Mouse (Mus musculus) embryonic facial prominence, embryonic 12.5 days (tissue): ENCODE results near the gene Pole3. TPM values are rescaled to one million over a fixed set of nuclear protein-coding genes. Genes with fewer than 3 reads are reported as not detected.
"Not testable (repeated sequence)": the region's sequence is repeated elsewhere in the genome, so short reads cannot be mapped to it uniquely, and the experiment has no call there.

Experiments used
- ATAC-seq: fragments of 200-750 bp; cut with Nextera tagmentation; 2 replicates; pipeline ENCODE4 v1.8.0; 2017; ENCODE audit not compliant: insufficient number of reproducible peaks, insufficient read depth, low FRiP score, low TSS enrichment
- H3K27ac ChIP-seq: fragments of 300-500 bp; sonication (generic); 2 replicates; pipeline ENCODE4 v1.5.1; 2016; ENCODE audit warnings: mild to moderate bottlenecking
- H3K27me3 ChIP-seq: fragments of 300-500 bp; sonication (generic); 2 replicates; pipeline ENCODE4 v1.6.1; 2016; ENCODE audit warnings: mild to moderate bottlenecking, moderate library complexity
- H3K36me3 ChIP-seq: fragments of 300-500 bp; sonication (generic); 2 replicates; pipeline ENCODE4 v1.6.1; 2016; ENCODE audit warnings: mild to moderate bottlenecking
- H3K4me1 ChIP-seq: fragments of 300-500 bp; sonication (generic); 2 replicates; pipeline ENCODE4 v1.6.1; 2016
- H3K4me2 ChIP-seq: fragments of 300-500 bp; sonication (generic); replicated peaks from 2 replicates; pipeline ENCODE4 v1.6.1; 2016; ENCODE audit warnings: mild to moderate bottlenecking, moderate library complexity
- H3K4me3 ChIP-seq: fragments of 300-500 bp; sonication (generic); 2 replicates; pipeline ENCODE4 v1.5.1; 2016; ENCODE audit warnings: mild to moderate bottlenecking
- H3K9ac ChIP-seq: fragments of 300-500 bp; sonication (generic); 2 replicates; pipeline ENCODE4 v1.6.1; 2016; ENCODE audit warnings: mild to moderate bottlenecking, moderate library complexity
- H3K9me3 ChIP-seq: fragments of 300-500 bp; sonication (generic); 2 replicates; pipeline ENCODE4 v1.6.1; 2016; ENCODE audit warnings: mild to moderate bottlenecking, moderate library complexity
- WGBS: fragments of 180-500 bp; shearing (Covaris S2); methylation state at CpG from one replicate; pipeline ENCODE4 v1.1.7; 2016; 5-methylcytosine and 5-hydroxymethylcytosine counted together
- polyA plus RNA-seq: library from polyadenylated mRNA; unstranded; fragments of >200 nt; fragmentation: Nextera tagmentation; extraction: Ambion mirVana; gene quantifications from 2 replicates; pipeline ENCODE4 v1.2.1, GENCODE M21; 2016

Pole3 gene
- polyA plus RNA-seq, 1 experiment from 2014 or later, result 92.8 TPM

DNA sequence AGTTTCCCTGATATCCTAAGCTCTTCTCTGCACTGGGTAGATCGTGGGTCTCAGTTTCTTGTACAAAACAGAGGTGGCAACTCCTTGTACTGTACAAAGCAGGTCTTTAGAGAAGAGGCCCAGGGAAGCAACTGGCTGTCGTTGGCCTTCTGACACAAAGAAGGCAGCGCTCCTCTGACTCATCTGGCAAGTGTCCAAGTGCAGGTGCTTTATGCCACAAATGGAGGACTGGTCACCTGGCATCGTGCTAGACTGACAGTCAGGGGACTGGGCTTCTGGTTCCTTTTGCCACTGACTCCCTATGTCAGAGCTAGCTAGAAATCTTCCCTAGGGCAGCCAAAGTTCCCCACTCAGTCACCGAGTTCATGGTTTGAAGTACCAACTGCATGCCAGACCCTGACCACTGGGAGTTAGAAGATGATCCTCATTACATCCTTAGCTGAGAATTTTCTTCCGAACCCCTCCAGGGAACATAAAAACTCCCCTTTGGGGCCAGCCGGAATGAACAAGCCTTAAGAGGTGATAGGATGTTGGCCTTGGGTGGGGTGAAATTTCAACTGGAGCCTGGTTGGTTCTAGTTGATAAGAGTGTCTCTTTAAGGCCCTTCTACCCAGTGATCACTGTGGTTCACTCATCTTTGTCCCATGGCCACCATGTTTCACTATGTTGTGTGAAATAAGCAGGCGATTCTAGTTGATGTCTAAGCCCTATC lies 39.3 kb downstream of the Pole3 start:
- 88% methylated on average over 8 of the region's 8 CpGs for WGBS
- no peak for ATAC-seq
- Histone ChIP-seq H3K27me3 (peaks cover 5% of the 10 kb centered on the region), H3K4me1 (peaks cover 2% of the 10 kb centered on the region; the same call in 1 of the 2 replicates), H3K36me3 (no peaks in the 10 kb centered on the region), H3K27ac (no peak overlapping the region), H3K4me2 (no peak overlapping the region), H3K9ac (no peak overlapping the region), H3K4me3 (no peak overlapping the region), H3K9me3 (no peaks in the 10 kb centered on the region)

- 78% methylated on average over 3 of the region's 3 CpGs for WGBS
- no peaks in the 10 kb centered on the region for H3K36me3 ChIP-seq
- no peak overlapping the region for H3K27ac ChIP-seq
- no peak overlapping the region for H3K4me3 ChIP-seq
- ATAC-seq, result no peak
- H3K27me3 ChIP-seq, result peaks cover 12% of the 10 kb centered on the region
- no peak overlapping the region for H3K4me2 ChIP-seq
- no peaks in the 10 kb centered on the region for H3K9me3 ChIP-seq
- H3K4me1 ChIP-seq, result peaks cover 7% of the 10 kb centered on the region
- H3K9ac ChIP-seq, result no peak overlapping the region
These were observed 39.9 kb downstream of the Pole3 start for GRCm38 (mm10) chr4:62484928-62485327.

GRCm38 (mm10) chr4:62480709-62481605 lies 43.9 kb downstream of the Pole3 start:
- Histone ChIP-seq H3K4me1 (peaks cover 11% of the 10 kb centered on the region), H3K9ac (no peak overlapping the region), H3K27me3 (peaks cover 27% of the 10 kb centered on the region), H3K36me3 (no peaks in the 10 kb centered on the region), H3K4me2 (no peak overlapping the region), H3K27ac (no peak overlapping the region), H3K9me3 (no peaks in the 10 kb centered on the region), H3K4me3 (peak overlapping the region; percentile 44; the same call in 1 of the 2 replicates)
- 45% methylated on average over 10 of the region's 10 CpGs for whole genome bisulfite sequencing
- ATAC-seq, result no peak

DNA sequence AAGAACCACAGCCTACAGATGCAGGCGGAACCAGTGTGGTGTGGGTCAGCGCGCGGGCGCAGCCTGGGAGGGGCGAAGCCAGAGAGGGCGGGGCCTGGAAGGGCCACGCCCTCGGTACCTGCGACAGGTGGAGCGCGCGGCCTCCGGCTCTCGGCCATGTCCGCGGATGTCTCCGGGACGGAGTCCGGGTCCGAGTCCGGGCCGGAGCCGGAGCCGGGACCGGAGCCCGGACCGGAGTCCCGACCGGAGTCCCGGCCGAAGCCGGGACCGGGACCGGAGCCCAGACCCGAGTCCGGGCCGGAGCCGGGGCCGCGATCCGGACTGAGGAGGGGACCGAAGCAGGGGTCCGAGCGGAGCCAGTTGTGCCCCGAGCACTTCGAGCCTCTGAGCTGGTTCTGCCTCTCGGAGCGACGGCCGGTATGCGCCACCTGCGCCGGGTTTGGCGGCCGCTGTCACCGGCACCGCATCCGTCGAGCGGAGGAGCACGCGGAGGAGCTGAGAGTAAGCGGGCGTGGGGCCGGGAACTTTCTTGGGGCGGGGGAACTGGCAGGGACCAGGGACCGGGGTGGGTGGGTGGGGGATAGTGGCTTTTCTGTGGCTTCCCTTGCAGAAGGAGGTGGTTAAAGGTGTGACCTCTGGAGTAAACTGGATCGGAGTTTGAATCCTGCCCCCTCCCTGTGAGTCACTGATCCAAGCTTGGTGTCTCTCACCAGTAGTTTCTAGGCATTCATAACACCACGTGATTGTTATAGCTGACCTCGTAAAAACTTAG lies 44.7 kb downstream of the Pole3 start, which contains the start of gene Bspry:
Gene Bspry (plus strand): TSS at position 117 of the 772 bp plus-strand sequence.
- H3K4me2 ChIP-seq, result peak within 1 kb of the TSS; percentile 88
- WGBS, result 3% methylated on average over 71 of the region's 71 CpGs
- H3K9ac ChIP-seq, result no peak within 1 kb of the TSS
- H3K4me3 ChIP-seq, result peak within 1 kb of the TSS; percentile 44
- ATAC-seq, result peak; percentile 42; the same call in 1 of the 2 replicates
- no peaks in the 10 kb centered on the region for H3K36me3 ChIP-seq
- no peak within 1 kb of the TSS for H3K27ac ChIP-seq
- peaks cover 11% of the 10 kb centered on the region for H3K4me1 ChIP-seq
- H3K9me3 ChIP-seq, result no peaks in the 10 kb centered on the region
- peaks cover 27% of the 10 kb centered on the region for H3K27me3 ChIP-seq

DNA sequence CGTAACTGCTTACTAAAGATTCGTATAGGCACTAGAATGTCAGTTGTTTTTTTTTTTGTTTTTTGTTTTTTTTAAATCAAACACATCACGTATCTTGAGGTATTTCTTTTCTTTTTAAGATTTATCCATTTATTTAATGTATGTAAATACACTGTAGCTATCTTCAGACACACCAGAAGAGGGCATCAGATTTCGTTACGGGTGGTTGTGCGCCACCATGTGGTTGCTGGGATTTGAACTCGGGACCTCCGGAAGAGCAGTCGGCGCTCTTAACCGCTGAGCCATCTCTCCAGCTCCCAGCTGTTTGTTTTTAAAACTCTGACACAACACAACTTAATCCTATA lies 45.3 kb downstream of the Pole3 start:
- not testable (repeated sequence) for H3K36me3 ChIP-seq, H3K9me3 ChIP-seq, ATAC-seq, H3K9ac ChIP-seq, H3K27ac ChIP-seq
- Histone ChIP-seq H3K27me3 (peaks cover 27% of the 10 kb centered on the region), H3K4me3 (peak overlapping the region; percentile 44), H3K4me1 (peaks cover 11% of the 10 kb centered on the region), H3K4me2 (peak overlapping the region; percentile 88)
- 13% methylated on average over 11 of the region's 11 CpGs for WGBS

DNA sequence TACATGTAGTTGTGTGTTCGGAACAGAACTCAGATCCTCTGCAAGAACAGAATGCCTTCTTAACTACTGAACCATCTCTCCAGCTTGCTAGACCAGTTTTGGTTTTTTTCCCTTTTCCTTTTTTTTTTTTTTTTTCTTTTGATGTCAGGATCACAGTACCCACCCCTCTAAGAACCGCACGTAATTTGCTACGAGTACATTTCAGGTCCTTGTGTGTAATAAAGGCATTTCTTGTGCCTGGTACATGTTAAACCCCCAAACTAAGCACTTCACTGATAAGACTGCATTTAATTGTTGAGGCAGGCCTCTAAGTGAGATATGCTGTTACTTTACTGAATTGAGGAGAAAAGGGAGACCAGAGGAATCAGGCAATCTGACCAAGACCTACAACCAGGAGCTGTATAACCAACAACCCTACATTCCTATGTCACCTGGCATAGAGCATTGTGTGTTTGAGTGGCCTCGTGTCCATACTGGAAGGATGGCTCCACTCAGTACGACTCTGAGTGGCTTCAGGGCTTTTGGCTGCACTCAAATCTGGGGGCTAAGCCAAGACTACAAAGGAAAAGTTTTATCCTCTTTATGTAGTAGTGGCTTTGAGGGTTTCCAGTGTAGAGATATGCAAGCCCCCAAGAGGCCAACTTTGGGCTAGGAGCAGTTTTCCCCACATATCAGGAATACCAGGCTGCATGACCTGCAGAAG lies 47.2 kb downstream of the Pole3 start:
- no peak overlapping the region for H3K27ac ChIP-seq
- no peak overlapping the region for H3K4me3 ChIP-seq
- H3K4me2 ChIP-seq, result no peak overlapping the region
- no peaks in the 10 kb centered on the region for H3K36me3 ChIP-seq
- ATAC-seq, result no peak
- H3K9ac ChIP-seq, result no peak overlapping the region
- peaks cover 11% of the 10 kb centered on the region for H3K4me1 ChIP-seq
- no peaks in the 10 kb centered on the region for H3K9me3 ChIP-seq
- WGBS, result 79% methylated on average over 6 of the region's 6 CpGs
- peaks cover 25% of the 10 kb centered on the region for H3K27me3 ChIP-seq

DNA sequence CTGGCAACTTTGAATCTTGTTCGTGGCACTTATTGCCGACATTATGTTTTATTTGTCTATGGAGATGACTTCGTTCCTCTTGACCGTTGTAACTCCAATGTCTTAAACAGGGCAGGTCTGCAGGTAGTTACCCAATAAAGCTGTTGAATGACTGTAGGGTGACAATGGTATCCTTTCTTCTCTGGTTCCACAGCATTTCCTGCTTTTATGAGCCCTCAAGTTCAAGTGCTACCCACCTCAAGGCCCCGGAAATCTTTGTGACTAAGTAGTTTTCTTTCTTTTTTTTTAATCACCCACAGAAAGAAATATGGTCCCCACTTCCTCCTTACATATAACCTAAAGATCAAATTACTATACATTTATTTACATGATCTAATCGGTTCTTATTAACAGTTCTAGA lies 49.1 kb downstream of the Pole3 start:
- WGBS, result 87% methylated on average over 6 of the region's 6 CpGs
- Histone ChIP-seq H3K9me3 (no peaks in the 10 kb centered on the region), H3K27me3 (peaks cover 24% of the 10 kb centered on the region), H3K36me3 (no peaks in the 10 kb centered on the region), H3K27ac (no peak overlapping the region), H3K4me2 (no peak overlapping the region), H3K9ac (no peak overlapping the region), H3K4me1 (peaks cover 11% of the 10 kb centered on the region), H3K4me3 (no peak overlapping the region)
- ATAC-seq, result no peak

- Histone ChIP-seq H3K9ac (no peak overlapping the region), H3K9me3 (no peaks in the 10 kb centered on the region), H3K4me1 (peaks cover 5% of the 10 kb centered on the region; the same call in 1 of the 2 replicates), H3K4me2 (no peak overlapping the region), H3K4me3 (no peak overlapping the region), H3K27ac (no peak overlapping the region), H3K27me3 (peaks cover 17% of the 10 kb centered on the region), H3K36me3 (no peaks in the 10 kb centered on the region)
- WGBS, result 72% methylated on average over 2 of the region's 2 CpGs
- no peak for ATAC-seq
These were observed 49.7 kb downstream of the Pole3 start for GRCm38 (mm10) chr4:62475131-62475530.

Other genes with a start within 250 kb of the Pole3 start
- 23.2 and 25.0 TPM in 2 replicates for gene Fkbp15, start 164.5 kb downstream of the Pole3 start, polyA plus RNA-seq
- 44.1 and 44.8 TPM in 2 replicates for gene Slc31a1, start 164.3 kb downstream of the Pole3 start, polyA plus RNA-seq
- gene Cdc26, start 116.4 kb downstream of the Pole3 start, polyA plus RNA-seq, result 203 and 210 TPM in 2 replicates
- gene Prpf4, start 116.3 kb downstream of the Pole3 start, polyA plus RNA-seq, result 27.3 and 30.1 TPM in 2 replicates
- not detected in 2 replicates for gene Rnf183, start 89.8 kb downstream of the Pole3 start, polyA plus RNA-seq
- 8.8 TPM in 2 replicates for gene Wdr31, start 54.2 kb downstream of the Pole3 start, polyA plus RNA-seq
- gene Bspry, start 45.0 kb downstream of the Pole3 start, polyA plus RNA-seq, result 2.9 and 3.3 TPM in 2 replicates
- gene Hdhd3, start 21.6 kb downstream of the Pole3 start, polyA plus RNA-seq, result 11.1 and 14.2 TPM in 2 replicates
- gene Alad, start 5.2 kb downstream of the Pole3 start, polyA plus RNA-seq, result 76.9 and 78.5 TPM in 2 replicates
- gene 4933430I17Rik, start 301 bp upstream of the Pole3 start, polyA plus RNA-seq, result 0.45 and 0.99 TPM in 2 replicates
- gene Rgs3, start 34.8 kb upstream of the Pole3 start, polyA plus RNA-seq, result 45.0 and 45.2 TPM in 2 replicates